In genomic region chr9:104361073-104361891, GRCm38 (mm10) we compare ENCODE assay signal across 14 mouse cellular contexts. TPM values are rescaled to one million over a fixed set of nuclear protein-coding genes. Genes with fewer than 3 reads are reported as not detected.
DNase-seq lines count a peak whose midpoint lies in the region; ATAC-seq and TF ChIP-seq lines count a peak whose summit lies in the region.
"Had no signal": no experiment of that assay in that cellular context is flagged by ENCODE, and none has a peak within 500 bp of the region (broad histone marks: within the 10 kb centered on the region; RNA-seq: fewer than 3 reads in every experiment).

No protein-coding gene starts in this region.

- 54% methylated on average over 17 of the region's 17 CpGs for WGBS in intestine, embryonic 16.5 days
- WGBS in kidney, postnatal 0 days = 52% methylated on average over 17 of the region's 17 CpGs
- 53% methylated on average over 17 of the region's 17 CpGs for WGBS in stomach, postnatal 0 days
- 80% methylated on average over 17 of the region's 17 CpGs for WGBS in midbrain, embryonic 14.5 days

- H3K27ac ChIP-seq in intestine, embryonic 16.5 days (ENCODE audit: low read length) = peak overlapping the region; percentile 67
- no peak overlapping the region for H3K27ac ChIP-seq in kidney, postnatal 0 days
- 0 out of 2 replicates have a peak overlapping the region, but pooled peaks have one; percentile 40 for H3K27ac ChIP-seq in stomach, postnatal 0 days (replicated peaks)
- no peak overlapping the region for H3K27ac ChIP-seq in midbrain, embryonic 14.5 days (replicated peaks; ENCODE audit: low read depth, low read length)
- H3K27ac ChIP-seq: heart, embryonic 15.5 days had no signal

- no peaks in the 10 kb centered on the region for H3K36me3 ChIP-seq in intestine, embryonic 16.5 days (ENCODE audit: control insufficient read depth, insufficient read depth, low read length)
- H3K36me3 ChIP-seq in kidney, postnatal 0 days (ENCODE audit: insufficient read depth, low read length) = no peaks in the 10 kb centered on the region
- H3K36me3 ChIP-seq in stomach, postnatal 0 days (ENCODE audit: control insufficient read depth, insufficient read depth, low read length) = no peaks in the 10 kb centered on the region
- H3K36me3 ChIP-seq in midbrain, embryonic 14.5 days (ENCODE audit: control insufficient read depth, insufficient read depth, low read length) = no peaks in the 10 kb centered on the region
- H3K36me3 ChIP-seq: heart, embryonic 15.5 days had no signal

- peaks cover under 1% of the 10 kb centered on the region; the same call in 1 of the 2 replicates for H3K4me1 ChIP-seq in intestine, embryonic 16.5 days (ENCODE audit: control insufficient read depth, insufficient read depth, low read length)
- no peaks in the 10 kb centered on the region for H3K4me1 ChIP-seq in kidney, postnatal 0 days (replicated peaks; ENCODE audit: insufficient read depth, low read length)
- H3K4me1 ChIP-seq in stomach, postnatal 0 days (replicated peaks; ENCODE audit: control insufficient read depth, insufficient read depth) = no peaks in the 10 kb centered on the region
- no peaks in the 10 kb centered on the region for H3K4me1 ChIP-seq in midbrain, embryonic 14.5 days (ENCODE audit: control insufficient read depth, insufficient read depth, low read length)
- H3K4me1 ChIP-seq: heart, embryonic 15.5 days had no signal

- H3K9me3 ChIP-seq in intestine, embryonic 16.5 days (ENCODE audit: control insufficient read depth, low read length) = 0 out of 2 replicates have a peak, but pooled peaks cover 5% of the 10 kb centered on the region
- H3K9me3 ChIP-seq in kidney, postnatal 0 days (replicated peaks; ENCODE audit: low read length) = no peaks in the 10 kb centered on the region
- H3K9me3 ChIP-seq in stomach, postnatal 0 days (ENCODE audit: control insufficient read depth, low read length) = no peaks in the 10 kb centered on the region
- H3K9me3 ChIP-seq in midbrain, embryonic 14.5 days (ENCODE audit: control insufficient read depth, low read length) = no peaks in the 10 kb centered on the region

- DNase-seq in urinary bladder, adult 18-20 months (ENCODE audit: low spot score in 2 of 2) = peak; percentile 22 to 30
- no peak for DNase-seq in urinary bladder, postnatal 36 days (ENCODE audit: low spot score in 2 of 2)
- DNase-seq in kidney, postnatal 0 days (ENCODE audit: low spot score) = no peak
- DNase-seq in stomach, postnatal 0 days (ENCODE audit: low spot score) = peak; percentile 27
- no peak for DNase-seq in midbrain, embryonic 14.5 days
- no peak for DNase-seq in adrenal gland, adult 18-20 months (ENCODE audit: low spot score in 2 of 2)
- DNase-seq: cerebellum, adult 18-20 months; gastrocnemius, postnatal 36 days; right cerebral cortex, postnatal 25 days had no signal

- H3K9ac ChIP-seq in intestine, embryonic 16.5 days (ENCODE audit: low read depth, low read length) = no peak overlapping the region
- no peak overlapping the region for H3K9ac ChIP-seq in kidney, postnatal 0 days (ENCODE audit: low read depth, low read length)
- H3K9ac ChIP-seq in stomach, postnatal 0 days (ENCODE audit: low read length) = no peak overlapping the region
- H3K9ac ChIP-seq in midbrain, embryonic 14.5 days (replicated peaks; ENCODE audit: low read length) = no peak overlapping the region
- H3K9ac ChIP-seq: heart, embryonic 15.5 days had no signal

- TF ChIP-seq CTCF in kidney, postnatal 0 days (IDR thresholded peaks at IDR 0.05; ENCODE audit: low read depth) = no peak
- TF ChIP-seq CTCF in stomach, postnatal 0 days (IDR thresholded peaks at IDR 0.05; ENCODE audit: low read depth) = no peak

- peak overlapping the region; percentile 48; the same call in 1 of the 2 replicates for H3K4me2 ChIP-seq in intestine, embryonic 16.5 days (ENCODE audit: low read depth, low read length)
- peak overlapping the region; percentile 24; the same call in 1 of the 2 replicates for H3K4me2 ChIP-seq in kidney, postnatal 0 days (ENCODE audit: low read length)
- H3K4me2 ChIP-seq in stomach, postnatal 0 days (replicated peaks; ENCODE audit: low read depth) = peak overlapping the region; percentile 1; the same call in 1 of the 2 replicates
- H3K4me2 ChIP-seq in midbrain, embryonic 14.5 days (ENCODE audit: low read length) = no peak overlapping the region
- H3K4me2 ChIP-seq: heart, embryonic 15.5 days had no signal

- no peaks in the 10 kb centered on the region for H3K27me3 ChIP-seq in intestine, embryonic 16.5 days (replicated peaks; ENCODE audit: control insufficient read depth, insufficient read depth, low read length)
- no peaks in the 10 kb centered on the region for H3K27me3 ChIP-seq in kidney, postnatal 0 days (ENCODE audit: insufficient read depth, low read length)
- H3K27me3 ChIP-seq in stomach, postnatal 0 days (ENCODE audit: control insufficient read depth, insufficient read depth, low read length) = no peaks in the 10 kb centered on the region
- H3K27me3 ChIP-seq in midbrain, embryonic 14.5 days (ENCODE audit: control insufficient read depth, insufficient read depth, low read length) = no peaks in the 10 kb centered on the region
- H3K27me3 ChIP-seq: heart, embryonic 15.5 days had no signal

- H3K4me3 ChIP-seq in intestine, embryonic 16.5 days (ENCODE audit: low read length) = 0 out of 2 replicates have a peak overlapping the region, but pooled peaks have one; percentile 12
- H3K4me3 ChIP-seq in kidney, postnatal 0 days (replicated peaks; ENCODE audit: low read depth, low read length) = no peak overlapping the region
- H3K4me3 ChIP-seq in stomach, postnatal 0 days (ENCODE audit: low read depth, low read length) = no peak overlapping the region
- H3K4me3 ChIP-seq in midbrain, embryonic 14.5 days (replicated peaks; ENCODE audit: low read depth, low read length) = no peak overlapping the region
- H3K4me3 ChIP-seq: heart, embryonic 15.5 days; myocyte had no signal

- ATAC-seq in intestine, embryonic 16.5 days = peak; percentile 95
- peak; percentile 46; the same call in 1 of the 2 replicates for ATAC-seq in kidney, postnatal 0 days (replicated peaks; ENCODE audit: low FRiP score, low read depth)
- ATAC-seq in stomach, postnatal 0 days (ENCODE audit: low FRiP score, low TSS enrichment) = peak; percentile 81
- no peak for ATAC-seq in CD4-positive, CD25-positive, alpha-beta regulatory T cell, adult 4 months
- no peak for ATAC-seq in midbrain, embryonic 14.5 days (ENCODE audit: low FRiP score, low TSS enrichment)
- ATAC-seq: lung, postnatal 0 days had no signal

- no peak for TF ChIP-seq EP300 in stomach, postnatal 0 days (optimal IDR thresholded peaks at IDR 0.05)

RNA-seq across cellular contexts. Expression of gene Acpp, which starts 23.7 kb away (rescaled TPM):
- 2.3 and 2.6 TPM in 2 replicates for polyA plus RNA-seq in intestine, embryonic 16.5 days (2015; fragmentation: Nextera tagmentation; extraction: Ambion mirVana)
- polyA plus RNA-seq in kidney, postnatal 0 days (2015; fragmentation: Nextera tagmentation; extraction: Ambion mirVana) = 1.5 and 2.0 TPM in 2 replicates
- polyA plus RNA-seq in stomach, postnatal 0 days (2015; fragmentation: Nextera tagmentation; extraction: Ambion mirVana) = 9.8 and 10.8 TPM in 2 replicates
- 1 to 10 TPM; 2.1 to 4.6 TPM for polyA plus RNA-seq in CD4-positive, CD25-positive, alpha-beta regulatory T cell, adult 4 months (2017; shearing (Covaris generic))
- 0.24 and 0.41 TPM in 2 replicates for polyA plus RNA-seq in midbrain, embryonic 14.5 days (2014; fragmentation: Nextera tagmentation; extraction: Ambion mirVana)
- 1 to 10 TPM in 1 of 2 experiments, under 1 TPM in 1; 0.58 to 9.6 TPM for total RNA-seq in adrenal gland, adult 18-20 months (2021)

Comparison
In these comparisons a context has a peak if more than half of its experiments do, and no peak if none do; other contexts are left out.
1. DNase-seq: peak in urinary bladder, adult 18-20 months (2 of 2) and stomach, postnatal 0 days (single experiment); none in urinary bladder, postnatal 36 days (0 of 2), kidney, postnatal 0 days (single experiment), midbrain, embryonic 14.5 days (single experiment) and adrenal gland, adult 18-20 months (0 of 2).
2. ATAC-seq: peak in intestine, embryonic 16.5 days (single experiment), kidney, postnatal 0 days (single experiment) and stomach, postnatal 0 days (single experiment); none in CD4-positive, CD25-positive, alpha-beta regulatory T cell, adult 4 months (single experiment) and midbrain, embryonic 14.5 days (single experiment).
3. H3K27ac ChIP-seq: peak in intestine, embryonic 16.5 days (single experiment) and stomach, postnatal 0 days (single experiment); none in kidney, postnatal 0 days (single experiment) and midbrain, embryonic 14.5 days (single experiment).